In genomic region chr13:36113181-36113580, GRCm38 (mm10) we compare ENCODE assay signal across 22 mouse cellular contexts.
"Had no signal": no experiment of that assay in that cellular context is flagged by ENCODE, and none has a peak within 500 bp of the region (broad histone marks: within the 10 kb centered on the region; RNA-seq: fewer than 3 reads in every experiment).

No protein-coding gene starts in this region.

- H3K27ac ChIP-seq: heart, adult 2 months; heart, embryonic 13.5 days; heart, embryonic 15.5 days; hindbrain, embryonic 13.5 days; hindbrain, embryonic 15.5 days; hindbrain, postnatal 0 days; kidney, postnatal 0 days; layer of hippocampus, adult 2 months; limb, embryonic 13.5 days; limb, embryonic 15.5 days; liver, embryonic 12.5 days; liver, embryonic 14.5 days had no signal

- H3K36me3 ChIP-seq: heart, embryonic 15.5 days; hindbrain, embryonic 13.5 days; hindbrain, embryonic 15.5 days; limb, embryonic 13.5 days had no signal

- H3K4me1 ChIP-seq: limb, embryonic 15.5 days had no signal

- DNase-seq: forebrain, postnatal 0 days; gastrocnemius, postnatal 14 days; gastrocnemius, postnatal 36 days; heart, adult 11 months; heart, adult 2 months; heart, postnatal 14 days; heart, postnatal 36 days; left cerebral cortex, postnatal 4 days; lung, adult 18-20 months had no signal

- H3K9me3 ChIP-seq: heart, embryonic 13.5 days; heart, embryonic 15.5 days; hindbrain, embryonic 13.5 days; hindbrain, embryonic 15.5 days; limb, embryonic 13.5 days; limb, embryonic 15.5 days; liver, embryonic 12.5 days had no signal

- H3K4me2 ChIP-seq: heart, embryonic 11.5 days; heart, embryonic 13.5 days; heart, embryonic 15.5 days; hindbrain, embryonic 13.5 days; hindbrain, embryonic 15.5 days; limb, embryonic 13.5 days; limb, embryonic 15.5 days; liver, embryonic 12.5 days had no signal

- H3K27me3 ChIP-seq: heart, embryonic 13.5 days; heart, embryonic 15.5 days; hindbrain, embryonic 13.5 days; hindbrain, embryonic 15.5 days; limb, embryonic 13.5 days; limb, embryonic 15.5 days; liver, embryonic 12.5 days had no signal

- H3K4me3 ChIP-seq: heart, adult 2 months; heart, embryonic 13.5 days; heart, embryonic 15.5 days; hindbrain, embryonic 13.5 days; hindbrain, embryonic 15.5 days; layer of hippocampus, adult 2 months; limb, embryonic 13.5 days; limb, embryonic 15.5 days; liver, embryonic 12.5 days had no signal

- H3K9ac ChIP-seq: forebrain, postnatal 0 days; heart, embryonic 13.5 days; heart, embryonic 15.5 days; hindbrain, embryonic 13.5 days; hindbrain, embryonic 15.5 days; limb, embryonic 13.5 days; limb, embryonic 15.5 days; liver, embryonic 12.5 days; liver, embryonic 14.5 days had no signal

- ATAC-seq: forebrain, postnatal 0 days; hindbrain, postnatal 0 days; intestine, embryonic 16.5 days; liver, embryonic 12.5 days had no signal
